Mouse (Mus musculus): ENCODE results near the gene Flywch2. TPM values are rescaled to one million over a fixed set of nuclear protein-coding genes. Genes with fewer than 3 reads are reported as not detected.
A peak's percentile ranks its signal among the peaks of the same experiment; 100 is the strongest.
"Not testable (repeated sequence)": the region's sequence is repeated elsewhere in the genome, so short reads cannot be mapped to it uniquely, and the experiment has no call there.

Flywch2 gene
- total RNA-seq, 2 experiments from 2014 or later, result 5.6 TPM; not detected in 1

- no peak for ATAC-seq (replicated peaks; ENCODE audit: low FRiP score, low TSS enrichment, poor library complexity, severe bottlenecking)
Measured at GRCm38 (mm10) chr17:23797316-23797715, 11.4 kb upstream of the Flywch2 start.

- no peak for ATAC-seq (replicated peaks; ENCODE audit: low FRiP score, low TSS enrichment, poor library complexity, severe bottlenecking)
Measured at GRCm38 (mm10) chr17:23795323-23795722, 9.4 kb upstream of the Flywch2 start.

DNA sequence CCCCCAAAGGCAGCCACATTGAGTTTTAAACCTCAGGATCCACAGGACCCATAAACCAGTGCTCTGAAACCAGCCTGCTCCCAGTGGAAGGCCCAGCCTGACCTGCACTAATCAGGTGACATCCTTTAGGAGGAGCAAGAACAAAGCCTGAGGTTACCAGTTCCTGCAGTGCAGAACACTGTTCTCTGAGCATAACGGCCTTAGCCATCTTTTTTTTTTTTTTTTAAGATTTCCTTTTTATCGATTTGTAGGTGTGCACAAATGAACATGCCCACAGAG is 5.1 kb upstream of the Flywch2 start:
- ATAC-seq (replicated peaks; ENCODE audit: low FRiP score, low TSS enrichment, poor library complexity, severe bottlenecking), result peak; percentile 13; the same call in 1 of the 2 replicates

DNA sequence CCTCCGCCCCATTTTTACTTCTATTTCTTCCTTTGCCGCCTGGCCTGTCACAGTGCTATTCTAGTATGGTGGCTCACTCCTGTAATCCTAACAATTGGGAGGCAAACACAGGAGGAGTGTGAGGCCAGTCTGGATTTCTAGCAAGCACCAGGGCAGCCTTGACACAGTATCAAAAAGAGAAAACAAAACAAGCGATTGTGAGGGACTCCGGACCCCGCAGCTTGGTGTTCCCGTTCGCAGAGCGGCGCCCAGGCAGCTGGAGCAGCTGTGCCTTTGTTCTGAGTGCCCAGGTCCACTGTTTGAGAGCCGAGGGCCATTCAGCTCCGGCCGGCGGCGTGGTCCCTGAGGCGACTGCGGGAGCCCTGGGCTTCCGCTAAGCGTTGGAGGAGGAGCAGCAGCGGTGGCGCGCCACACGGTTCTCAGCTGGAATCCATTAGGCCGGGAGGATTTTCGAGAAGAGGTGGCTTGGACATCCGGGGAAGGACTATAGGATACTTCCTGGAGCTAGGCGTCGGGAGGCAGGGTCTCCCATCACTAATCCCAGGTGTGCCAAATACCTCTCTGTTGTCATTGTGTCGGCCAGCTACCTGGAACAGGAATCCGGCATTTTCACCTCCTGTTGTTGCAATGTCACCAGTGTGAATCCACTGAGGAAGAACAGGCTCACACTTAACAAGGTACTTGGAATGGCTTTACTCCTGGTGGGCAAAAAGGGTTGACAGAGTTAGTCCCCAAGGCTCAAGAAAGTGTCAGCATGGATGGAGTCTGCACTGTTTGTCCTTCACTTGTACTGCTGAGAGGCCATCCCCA is 4.6 kb upstream of the Flywch2 start, which contains the start of gene Srrm2:
Srrm2 (plus strand) TSS at position 264 of the 810 bp plus-strand sequence.
- peak; percentile 60 for ATAC-seq (replicated peaks; ENCODE audit: low FRiP score, low TSS enrichment, poor library complexity, severe bottlenecking)

GRCm38 (mm10) chr17:23789749-23790268 is 3.9 kb upstream of the Flywch2 start:
- no peak for ATAC-seq (replicated peaks; ENCODE audit: low FRiP score, low TSS enrichment, poor library complexity, severe bottlenecking)

DNA sequence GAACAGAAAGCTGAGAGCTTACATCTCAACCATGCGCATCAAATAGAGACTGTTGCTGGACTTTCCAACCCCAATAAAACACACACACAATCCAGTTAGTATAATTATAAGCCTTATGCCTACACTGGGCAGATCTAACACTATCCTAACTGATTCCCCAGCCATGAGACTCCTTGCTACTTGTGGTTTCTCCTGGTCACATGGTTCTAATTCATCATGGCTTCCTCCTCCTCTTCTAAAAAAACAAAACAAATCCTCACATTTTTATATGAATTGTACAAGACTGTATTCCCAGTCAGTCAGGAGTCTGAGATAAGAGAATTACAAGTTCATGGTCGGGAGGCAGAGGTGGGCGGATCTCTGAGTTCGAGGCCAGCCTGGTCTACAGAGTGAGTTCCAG is 3.1 kb upstream of the Flywch2 start:
- no peak for ATAC-seq (replicated peaks; ENCODE audit: low FRiP score, low TSS enrichment, poor library complexity, severe bottlenecking)

DNA sequence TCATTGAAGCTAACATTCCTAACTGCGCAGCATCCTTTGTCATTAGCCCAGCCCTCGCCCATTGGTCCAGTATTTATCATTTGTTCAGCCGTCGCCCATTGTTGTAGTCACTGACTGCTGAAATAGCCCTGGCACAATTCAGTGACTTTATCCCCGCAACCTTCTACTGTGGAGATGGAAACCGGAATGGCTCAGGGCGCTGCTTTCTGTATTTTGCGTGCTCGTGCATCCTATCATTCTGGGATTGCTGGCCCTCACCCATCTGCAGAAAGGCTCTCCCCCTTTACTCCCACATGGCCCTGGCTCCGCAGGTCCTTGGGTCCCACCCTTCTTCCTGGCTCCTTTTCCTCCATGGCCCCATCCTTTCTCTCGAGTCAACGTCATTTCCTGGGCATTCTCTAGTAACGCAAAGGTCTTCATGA is 640 bp upstream of the Flywch2 start:
- no peak for ATAC-seq (replicated peaks; ENCODE audit: low FRiP score, low TSS enrichment, poor library complexity, severe bottlenecking)

DNA sequence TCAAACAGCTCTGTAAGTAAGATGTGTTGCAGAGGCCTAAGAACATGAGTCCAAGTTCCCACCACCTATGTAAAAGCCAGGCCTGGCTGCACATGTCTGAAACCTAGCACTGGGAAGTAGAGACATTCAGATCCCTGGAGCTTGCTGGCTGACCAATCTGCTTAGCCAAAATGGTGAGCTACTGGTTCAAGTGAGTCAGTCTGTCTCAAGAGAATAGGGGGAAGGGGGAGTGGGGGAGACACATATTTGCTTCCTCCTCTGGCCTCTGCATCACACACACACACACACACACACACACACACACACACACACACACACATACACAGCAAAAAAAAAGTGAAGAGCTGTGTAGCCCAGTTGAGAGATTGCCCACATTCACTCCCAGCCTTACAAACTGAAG is 2.5 kb downstream of the Flywch2 start:
- no peak for ATAC-seq (replicated peaks; ENCODE audit: low FRiP score, low TSS enrichment, poor library complexity, severe bottlenecking)

- ATAC-seq (replicated peaks; ENCODE audit: low FRiP score, low TSS enrichment, poor library complexity, severe bottlenecking), result no peak
Measured at GRCm38 (mm10) chr17:23778447-23778846, 7.4 kb downstream of the Flywch2 start.

GRCm38 (mm10) chr17:23777141-23777540 is 8.7 kb downstream of the Flywch2 start:
- ATAC-seq (replicated peaks; ENCODE audit: low FRiP score, low TSS enrichment, poor library complexity, severe bottlenecking), result no peak

- no peak for ATAC-seq (replicated peaks; ENCODE audit: low FRiP score, low TSS enrichment, poor library complexity, severe bottlenecking)
Measured at GRCm38 (mm10) chr17:23776216-23776615, 9.7 kb downstream of the Flywch2 start.

DNA sequence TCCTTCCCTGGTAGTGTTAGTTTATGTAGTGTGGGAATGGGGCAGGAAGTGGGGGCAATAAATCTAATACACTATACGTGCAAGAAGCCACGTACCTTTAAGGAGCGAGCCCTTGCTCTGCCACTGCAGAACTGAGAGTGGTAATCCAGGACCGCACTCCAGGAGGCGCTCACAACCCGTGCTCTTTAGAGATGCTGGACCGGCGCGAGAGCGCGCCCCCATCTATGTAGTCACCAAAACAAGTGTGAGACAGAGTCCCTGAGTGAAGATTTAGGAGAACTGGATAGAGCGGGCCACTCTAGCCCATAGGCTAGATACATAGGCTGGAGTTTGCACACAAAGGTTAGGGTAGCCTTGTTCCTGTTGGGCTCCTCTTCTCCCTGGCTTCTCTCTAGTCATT is 11.8 kb downstream of the Flywch2 start:
- peak; percentile 82 for ATAC-seq (replicated peaks; ENCODE audit: low FRiP score, low TSS enrichment, poor library complexity, severe bottlenecking)

DNA sequence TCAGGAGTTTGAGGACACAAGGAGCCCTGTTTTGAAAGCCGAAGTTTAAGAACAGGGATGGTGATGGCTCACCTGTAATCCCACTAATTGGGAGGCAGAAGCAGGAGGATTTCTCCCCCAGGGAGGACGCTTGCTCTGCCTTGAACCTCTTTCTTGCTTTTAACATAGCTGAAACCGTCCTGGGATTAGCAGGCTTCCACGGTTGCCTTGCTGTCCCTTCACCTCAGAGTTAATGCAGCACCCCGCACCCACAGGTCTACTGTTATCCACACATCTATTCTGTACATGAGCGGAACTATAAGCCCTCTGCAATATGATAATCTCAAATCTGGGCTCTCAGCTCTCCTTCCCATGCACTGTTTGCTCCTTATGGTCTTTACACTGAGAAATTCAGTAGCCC is 12.2 kb downstream of the Flywch2 start:
- no peak for ATAC-seq (replicated peaks; ENCODE audit: low FRiP score, low TSS enrichment, poor library complexity, severe bottlenecking)

GRCm38 (mm10) chr17:23772219-23772556 is 13.7 kb downstream of the Flywch2 start:
- ATAC-seq (replicated peaks; ENCODE audit: low FRiP score, low TSS enrichment, poor library complexity, severe bottlenecking), result not testable (repeated sequence)

DNA sequence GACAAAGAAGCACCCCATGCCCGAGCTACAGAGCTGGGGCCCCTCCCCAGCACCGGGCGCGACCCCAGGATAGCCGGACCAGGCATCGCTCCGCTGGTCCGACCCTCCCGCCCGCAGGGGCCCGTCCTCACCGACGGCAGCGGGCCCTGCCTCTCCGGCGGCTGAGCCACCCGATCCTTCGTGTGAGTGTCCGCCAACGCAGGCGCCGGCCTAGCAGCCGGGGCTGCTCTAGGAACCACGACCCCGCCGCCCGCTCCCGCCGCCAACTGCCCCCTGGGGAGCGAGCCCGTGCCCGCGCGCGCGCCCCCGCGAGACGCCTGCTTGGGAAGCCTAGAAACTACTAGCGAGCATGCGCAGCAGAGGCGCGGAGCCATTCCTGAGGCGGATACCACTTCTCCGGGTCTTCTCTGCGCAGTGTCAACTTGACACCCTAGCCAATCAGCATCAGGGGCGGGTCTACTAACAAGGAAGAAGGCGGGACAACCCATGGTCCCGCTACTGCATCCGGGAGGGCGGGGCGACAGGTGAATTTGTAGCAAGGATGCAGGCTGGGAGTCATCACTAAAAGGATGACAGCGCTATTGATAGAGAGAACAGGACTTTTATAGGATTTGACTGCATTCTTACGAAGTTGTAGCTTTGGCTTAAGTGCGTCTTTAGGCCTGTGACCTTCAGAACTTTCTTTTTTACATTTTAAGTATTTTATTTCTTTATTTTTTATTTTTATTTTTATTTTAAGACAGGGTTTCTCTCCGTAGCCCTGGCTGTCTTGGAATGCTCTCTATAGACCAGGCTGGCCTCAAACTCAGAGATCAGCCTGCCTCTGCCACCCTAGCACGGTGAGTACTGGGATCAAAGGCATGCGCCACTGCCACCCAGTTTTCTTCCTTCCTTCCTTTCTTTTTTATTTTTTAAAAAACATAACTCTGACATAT is 14.3 kb downstream of the Flywch2 start, which contains the start of gene Flywch1:
Flywch1 (minus strand) TSS at position 319 of the 935 bp plus-strand sequence.
- peak; percentile 96 for ATAC-seq (replicated peaks; ENCODE audit: low FRiP score, low TSS enrichment, poor library complexity, severe bottlenecking)

- 0 out of 2 replicates have a peak, but pooled peaks have one; percentile 21 for ATAC-seq (replicated peaks; ENCODE audit: low FRiP score, low TSS enrichment, poor library complexity, severe bottlenecking)
Measured at GRCm38 (mm10) chr17:23770896-23771283, 15.0 kb downstream of the Flywch2 start.

GRCm38 (mm10) chr17:23770493-23770892 is 15.4 kb downstream of the Flywch2 start:
- ATAC-seq (replicated peaks; ENCODE audit: low FRiP score, low TSS enrichment, poor library complexity, severe bottlenecking), result 0 out of 2 replicates have a peak, but pooled peaks have one; percentile 27

DNA sequence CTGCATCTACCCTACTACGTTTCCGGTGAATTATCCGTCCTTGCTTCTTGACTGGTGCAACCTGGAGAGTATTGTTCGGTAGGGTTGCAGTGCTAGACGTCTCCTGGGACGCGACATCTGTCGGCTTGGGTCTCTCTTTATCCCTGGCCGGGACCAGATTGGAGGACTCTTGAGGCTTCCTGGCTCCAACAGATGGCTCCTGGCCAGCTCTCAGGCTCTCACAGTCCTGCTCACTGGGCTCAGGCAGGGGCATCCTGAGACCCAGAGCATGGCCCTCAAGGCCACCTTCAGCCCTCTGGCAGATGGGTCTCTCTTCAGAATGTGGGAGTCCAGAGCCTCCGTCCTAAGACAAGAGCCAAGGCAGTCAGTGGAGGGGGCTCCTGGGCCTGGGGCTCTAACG is 22.9 kb downstream of the Flywch2 start:
- no peak for ATAC-seq (replicated peaks; ENCODE audit: low FRiP score, low TSS enrichment, poor library complexity, severe bottlenecking)

GRCm38 (mm10) chr17:23761155-23761554 is 24.7 kb downstream of the Flywch2 start:
- ATAC-seq (replicated peaks; ENCODE audit: low FRiP score, low TSS enrichment, poor library complexity, severe bottlenecking), result no peak

GRCm38 (mm10) chr17:23760231-23760630 is 25.6 kb downstream of the Flywch2 start:
- no peak for ATAC-seq (replicated peaks; ENCODE audit: low FRiP score, low TSS enrichment, poor library complexity, severe bottlenecking)

Data from megakaryocyte-erythroid progenitor cell, adult 5-6 weeks (primary cell).